Mouse (Mus musculus) lung, adult 2 months (tissue): Measurements from ENCODE around the gene Ilf2. TPM values are rescaled to one million over a fixed set of nuclear protein-coding genes. Genes with fewer than 3 reads are reported as not detected.

Source experiments
- DNase-seq: peaks from one replicate; pipeline ENCODE4 v3.0.0; 2022
- H3K4me1 ChIP-seq: fragments of 200-500 bp; 2 replicates; pipeline ENCODE4 v1.6.1; 2011; ENCODE audit warnings: low read length; ENCODE audit not compliant: control insufficient read depth, insufficient read depth
- H3K4me3 ChIP-seq: fragments of 200-500 bp; replicated peaks from 2 replicates; pipeline ENCODE3; 2011; ENCODE audit warnings: low read depth, mild to moderate bottlenecking, control low read depth, low read length; ENCODE audit errors: extremely low read depth
- CTCF ChIP-seq: fragments of 200-500 bp; IDR thresholded peaks from 2 replicates; pipeline ENCODE4 v1.5.1; 2011; ENCODE audit warnings: mild to moderate bottlenecking, low read length, control low read depth; ENCODE audit not compliant: insufficient read depth
- POLR2A ChIP-seq: fragments of 200-500 bp; IDR thresholded peaks from 2 replicates; pipeline ENCODE4 v1.6.1; 2011; ENCODE audit warnings: low read depth, mild to moderate bottlenecking, control low read depth, low read length, borderline replicate concordance; ENCODE audit errors: extremely low read depth
- WGBS: fragments of 180-500 bp; shearing (Covaris S2); methylation state at CpG from one replicate; pipeline ENCODE4 v1.1.7; 2018; 5-methylcytosine and 5-hydroxymethylcytosine counted together
- polyA plus RNA-seq: library from polyadenylated mRNA; depleted of rRNA; stranded (reverse); fragments of >200 nt; gene quantifications from 2 replicates; pipeline ENCODE4 v1.2.3, GENCODE M21; 2012

The Ilf2 gene
- polyA plus RNA-seq, 1 experiment: 22.3 TPM

GRCm38 (mm10) chr3:90505216-90505615 is 29.3 kb downstream of the Ilf2 start:
- 81% methylated on average over 5 of the region's 5 CpGs for WGBS
- Histone ChIP-seq H3K4me1 (peaks cover 4% of the 10 kb centered on the region; the same call in 1 of the 2 replicates), H3K4me3 (no peak overlapping the region)
- DNase-seq: no peak
- TF ChIP-seq CTCF: no peak

- DNase-seq: no peak
- no peak for TF ChIP-seq CTCF
- TF ChIP-seq POLR2A: no peak
These were observed 30.4 kb downstream of the Ilf2 start for GRCm38 (mm10) chr3:90506362-90506761.

GRCm38 (mm10) chr3:90508287-90508949 is 32.5 kb downstream of the Ilf2 start:
- WGBS: 3% methylated on average over 20 of the region's 20 CpGs
- peak overlapping the region; percentile 81 for H3K4me3 ChIP-seq
- TF ChIP-seq CTCF: no peak
- no peak for TF ChIP-seq POLR2A
- DNase-seq: no peak
- H3K4me1 ChIP-seq: peaks cover 4% of the 10 kb centered on the region; the same call in 1 of the 2 replicates

More at GRCm38 (mm10) chr3:90506362-90506761, 30.4 kb downstream of the Ilf2 start:
- no peak overlapping the region for H3K4me3 ChIP-seq
- peaks cover 4% of the 10 kb centered on the region; the same call in 1 of the 2 replicates for H3K4me1 ChIP-seq
- 63% methylated on average over 3 of the region's 3 CpGs for WGBS

GRCm38 (mm10) chr3:90508950-90509746 is 33.2 kb downstream of the Ilf2 start, which contains the start of gene Chtop:
TSS of gene Chtop (minus strand) at chr3:90509498.
- under 1% methylated on average over 66 of the region's 66 CpGs for WGBS
- DNase-seq: peak; percentile 100
- TF ChIP-seq POLR2A (peak; percentile 61; the same call in 1 of the 2 replicates), CTCF (no peak)
- Histone ChIP-seq H3K4me1 (peaks cover 4% of the 10 kb centered on the region; the same call in 1 of the 2 replicates), H3K4me3 (peak within 1 kb of the TSS; percentile 81)

- H3K4me3 ChIP-seq: no peak overlapping the region
- DNase-seq: no peak
- 14% methylated on average over 2 of the region's 2 CpGs for WGBS
- TF ChIP-seq CTCF (no peak), POLR2A (no peak)
- peaks cover 4% of the 10 kb centered on the region; the same call in 1 of the 2 replicates for H3K4me1 ChIP-seq
These were observed 33.8 kb downstream of the Ilf2 start for GRCm38 (mm10) chr3:90509747-90510123.

- Histone ChIP-seq H3K4me3 (no peak overlapping the region), H3K4me1 (peaks cover 6% of the 10 kb centered on the region; the same call in 1 of the 2 replicates)
- no peak for DNase-seq
- no peak for TF ChIP-seq POLR2A
- TF ChIP-seq CTCF: no peak
- WGBS: 76% methylated on average over 5 of the region's 5 CpGs
These were observed 36.4 kb downstream of the Ilf2 start for GRCm38 (mm10) chr3:90512276-90512675.

GRCm38 (mm10) chr3:90512948-90513642 is 37.2 kb downstream of the Ilf2 start:
- peaks cover 11% of the 10 kb centered on the region for H3K4me1 ChIP-seq
- 76% methylated on average over 9 of the region's 9 CpGs for WGBS
- TF ChIP-seq CTCF (no peak), POLR2A (no peak)
- DNase-seq: no peak
- H3K4me3 ChIP-seq: no peak overlapping the region

- WGBS: 4% methylated on average over 25 of the region's 25 CpGs
- TF ChIP-seq POLR2A (peak; percentile 83; the same call in 1 of the 2 replicates), CTCF (no peak)
- peak; percentile 79 for DNase-seq
- Histone ChIP-seq H3K4me3 (peak within 1 kb of the TSS; percentile 75), H3K4me1 (peaks cover 8% of the 10 kb centered on the region)
These were observed 38.1 kb downstream of the Ilf2 start, which contains the start of the genes S100a1 and S100a13 for GRCm38 (mm10) chr3:90513796-90514590. TSS of gene S100a1 (minus strand) at chr3:90514392. TSS of gene S100a13 (plus strand) at chr3:90514435.
